Mouse (Mus musculus) macrophage (primary cell): ENCODE data around the gene Aqp2. TPM values are rescaled to one million over a fixed set of nuclear protein-coding genes. Genes with fewer than 3 reads are reported as not detected.

Source experiments
- H3K27ac ChIP-seq: fragments of 350-480 bp; formaldehyde crosslinking; 2 replicates; pipeline ENCODE4 v1.9.0; 2021
- H3K36me3 ChIP-seq: fragments of 350-480 bp; formaldehyde crosslinking; 2 replicates; pipeline ENCODE4 v1.9.0; 2021; ENCODE audit errors: inconsistent target
- H3K4me3 ChIP-seq: fragments of 350-480 bp; formaldehyde crosslinking; 2 replicates; pipeline ENCODE4 v1.9.0; 2021; ENCODE audit errors: inconsistent target
- H3K79me2 ChIP-seq: fragments of 350-480 bp; formaldehyde crosslinking; 2 replicates; pipeline ENCODE4 v1.9.0; 2021; ENCODE audit errors: inconsistent target
- WGBS: methylation state at CpG from one replicate; pipeline ENCODE4 v1.1.7; 2026; ENCODE audit warnings: inconsistent platforms; ENCODE audit not compliant: missing documents; 5-methylcytosine and 5-hydroxymethylcytosine counted together
- polyA plus RNA-seq: library from polyadenylated mRNA; stranded (reverse); fragments of 250-400 nt; gene quantifications from 3 replicates; pipeline ENCODE4 v1.2.4, GENCODE M21; 2018; ENCODE audit warnings: inconsistent platforms

Gene Aqp2
- polyA plus RNA-seq, 1 experiment from 2014 or later: not detected

- Histone ChIP-seq H3K36me3 (no peaks in the 10 kb centered on the region), H3K27ac (no peak overlapping the region), H3K79me2 (no peaks in the 10 kb centered on the region), H3K4me3 (no peak overlapping the region)
- 5% methylated on average over 54 of the region's 54 CpGs for WGBS
These were observed 4.8 kb downstream of the Aqp2 start for GRCm38 (mm10) chr15:99583463-99584344.

DNA sequence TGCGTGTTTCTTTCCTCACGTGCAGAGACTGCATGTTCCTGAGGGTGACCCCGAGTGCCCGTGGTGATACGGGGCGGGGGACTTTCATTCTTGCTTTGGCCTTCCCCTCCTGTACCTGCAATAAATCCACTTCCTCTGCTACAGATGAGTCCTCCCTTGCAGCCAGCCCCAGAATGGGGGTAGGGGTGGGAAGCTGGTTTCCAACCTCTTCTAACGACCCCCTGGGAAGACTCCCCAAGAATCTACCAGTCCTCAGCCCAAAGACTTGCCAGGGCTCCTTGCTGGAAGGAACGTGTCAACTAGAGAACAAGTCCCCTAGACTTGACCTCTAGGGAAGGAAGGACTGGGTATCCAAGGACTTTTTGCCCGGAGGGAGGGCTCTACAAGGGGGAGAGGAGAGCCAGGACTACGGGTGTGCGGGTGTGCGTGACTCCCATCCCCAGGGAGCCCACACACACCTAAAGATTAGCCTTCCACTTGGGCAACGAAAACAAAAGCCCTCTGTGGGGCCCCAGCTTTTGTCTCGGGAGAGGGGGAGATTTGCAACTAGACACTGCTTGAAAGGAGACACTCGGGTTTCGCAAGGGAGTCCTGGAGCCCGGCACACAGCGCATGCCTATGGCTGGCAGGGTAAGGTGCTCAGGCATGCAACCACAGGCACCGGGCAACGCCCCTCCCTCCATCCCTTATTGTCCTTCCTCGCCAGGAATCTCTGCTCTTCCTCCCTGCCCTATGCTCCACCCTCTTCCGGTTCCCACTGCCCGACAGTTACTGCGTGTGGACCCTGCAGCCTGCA is 5.8 kb downstream of the Aqp2 start:
- Histone ChIP-seq H3K79me2 (no peaks in the 10 kb centered on the region), H3K27ac (no peak overlapping the region), H3K36me3 (no peaks in the 10 kb centered on the region), H3K4me3 (no peak overlapping the region; the same call in 1 of the 2 replicates)
- 4% methylated on average over 24 of the region's 24 CpGs for WGBS

DNA sequence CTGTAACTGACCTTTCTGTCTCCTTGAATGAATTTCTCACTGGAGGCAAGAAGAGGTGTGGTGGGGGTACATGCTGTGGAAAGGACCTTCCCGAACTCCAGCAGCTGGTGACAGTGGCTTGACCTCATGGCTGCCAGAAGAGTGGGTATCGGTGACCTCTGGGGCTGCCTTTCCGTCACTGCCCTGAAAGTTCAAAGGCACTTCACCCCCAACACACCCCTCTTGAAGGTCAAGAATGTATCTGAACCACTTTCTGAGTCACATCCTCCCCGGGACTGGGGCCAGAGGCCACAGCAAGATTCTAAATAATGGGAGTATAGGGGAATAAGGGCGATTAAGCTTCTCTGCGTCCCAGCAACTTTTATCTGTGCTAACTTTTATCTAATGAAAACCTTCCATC is 6.9 kb downstream of the Aqp2 start:
- 70% methylated on average over 6 of the region's 6 CpGs for WGBS
- H3K36me3 ChIP-seq: no peaks in the 10 kb centered on the region
- H3K4me3 ChIP-seq: no peak overlapping the region
- H3K79me2 ChIP-seq: no peaks in the 10 kb centered on the region
- no peak overlapping the region for H3K27ac ChIP-seq

- H3K36me3 ChIP-seq: no peaks in the 10 kb centered on the region
- no peak overlapping the region for H3K4me3 ChIP-seq
- no peaks in the 10 kb centered on the region for H3K79me2 ChIP-seq
- WGBS: 89% methylated on average over 2 of the region's 3 CpGs
- no peak overlapping the region for H3K27ac ChIP-seq
These were observed 7.7 kb downstream of the Aqp2 start for GRCm38 (mm10) chr15:99586525-99586924.

GRCm38 (mm10) chr15:99589237-99589636 is 10.4 kb downstream of the Aqp2 start:
- Histone ChIP-seq H3K4me3 (no peak overlapping the region), H3K27ac (no peak overlapping the region), H3K36me3 (no peaks in the 10 kb centered on the region), H3K79me2 (no peaks in the 10 kb centered on the region)
- WGBS: 8% methylated on average over 9 of the region's 9 CpGs

DNA sequence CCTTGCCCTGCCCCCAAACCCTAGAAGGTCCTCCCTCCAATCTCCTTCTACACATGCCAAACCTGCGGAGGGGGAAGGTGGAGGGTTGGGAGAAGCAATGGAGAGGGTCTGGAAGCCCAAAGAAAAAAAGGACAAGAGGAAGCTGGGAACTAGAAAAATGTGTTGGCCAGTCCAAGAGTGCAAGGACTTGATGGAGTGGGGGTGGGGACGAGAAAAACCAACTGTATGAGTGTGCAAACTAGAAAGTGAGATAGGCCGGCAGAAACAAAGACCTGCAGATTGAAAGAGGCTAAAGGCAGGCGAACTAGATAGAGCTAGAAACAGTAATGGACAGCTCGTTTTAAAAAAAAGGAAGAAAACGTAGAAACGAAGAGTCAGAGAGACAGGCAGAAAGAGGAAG is 10.8 kb downstream of the Aqp2 start:
- 22% methylated on average over 7 of the region's 7 CpGs for WGBS
- no peak overlapping the region for H3K4me3 ChIP-seq
- H3K36me3 ChIP-seq: no peaks in the 10 kb centered on the region

DNA sequence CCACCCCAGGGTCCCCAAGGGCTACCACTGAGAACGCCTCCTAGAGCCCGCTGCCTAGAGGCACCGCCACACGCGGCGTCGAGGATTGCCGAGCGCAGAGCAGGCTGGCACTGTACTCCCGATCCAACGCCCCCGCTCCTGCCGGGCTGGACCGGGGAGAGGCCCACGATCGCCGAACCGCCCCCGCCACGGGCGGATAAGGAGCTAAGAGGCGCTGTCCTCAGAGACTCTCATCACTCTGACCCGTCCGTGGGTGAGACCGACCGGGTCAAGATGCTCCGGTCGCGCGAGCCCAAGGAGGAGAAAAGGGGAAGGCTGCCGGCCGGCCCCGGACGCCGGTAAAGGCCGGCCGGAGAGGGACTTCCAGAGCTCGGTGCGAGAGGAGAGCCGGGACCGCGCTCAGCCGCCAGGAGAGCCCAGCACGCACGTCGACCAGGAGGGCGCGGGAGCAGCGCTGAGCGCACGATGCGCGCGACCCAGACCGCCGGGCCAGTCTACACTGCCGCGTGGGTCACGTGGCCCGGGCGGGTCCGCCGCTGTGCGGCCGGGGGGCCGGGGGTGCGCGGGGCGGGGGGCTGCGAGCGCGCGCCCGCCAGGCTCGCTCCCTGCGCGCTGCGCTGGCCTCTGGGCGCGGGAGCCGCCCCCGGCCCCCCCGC is 11.7 kb downstream of the Aqp2 start, which contains the start of gene Aqp5:
TSS of gene Aqp5 (plus strand) at position 354 of the 656 bp plus-strand sequence.
- Histone ChIP-seq H3K36me3 (no peaks in the 10 kb centered on the region), H3K4me3 (no peak within 1 kb of the TSS), H3K79me2 (no peaks in the 10 kb centered on the region), H3K27ac (no peak within 1 kb of the TSS)
- 10% methylated on average over 62 of the region's 83 CpGs for WGBS

More for the DNA sequence above, 10.8 kb downstream of the Aqp2 start:
- Histone ChIP-seq H3K27ac (no peak overlapping the region), H3K79me2 (no peaks in the 10 kb centered on the region)

DNA sequence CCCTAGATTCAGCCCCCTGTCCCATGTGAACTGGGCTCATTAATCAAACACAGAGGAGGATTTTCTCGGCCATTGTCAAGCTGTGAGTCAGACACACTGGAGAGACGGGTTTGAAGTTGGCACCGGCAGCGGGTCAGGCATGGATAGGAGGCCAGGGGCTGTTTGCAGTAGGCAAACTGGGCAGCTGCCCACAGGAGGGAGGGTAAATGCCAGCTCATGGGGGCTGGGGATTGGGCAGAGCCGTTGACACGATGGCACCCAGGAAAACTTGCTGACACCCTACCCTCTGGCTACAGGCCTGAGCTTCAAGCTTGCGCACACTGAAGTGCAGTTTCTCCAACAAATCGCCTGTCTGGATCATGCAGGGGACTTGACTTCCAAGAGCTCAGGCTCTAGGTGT is 13.3 kb downstream of the Aqp2 start:
- Histone ChIP-seq H3K36me3 (no peaks in the 10 kb centered on the region), H3K27ac (no peak overlapping the region), H3K4me3 (no peak overlapping the region), H3K79me2 (no peaks in the 10 kb centered on the region)
- 82% methylated on average over 8 of the region's 8 CpGs for WGBS

GRCm38 (mm10) chr15:99592877-99593276 is 14.0 kb downstream of the Aqp2 start:
- H3K79me2 ChIP-seq: no peaks in the 10 kb centered on the region
- H3K36me3 ChIP-seq: no peaks in the 10 kb centered on the region
- 64% methylated on average over 3 of the region's 5 CpGs for WGBS
- H3K27ac ChIP-seq: no peak overlapping the region
- H3K4me3 ChIP-seq: no peak overlapping the region

GRCm38 (mm10) chr15:99594951-99595350 is 16.1 kb downstream of the Aqp2 start:
- Histone ChIP-seq H3K36me3 (no peaks in the 10 kb centered on the region), H3K27ac (no peak overlapping the region), H3K4me3 (no peak overlapping the region), H3K79me2 (no peaks in the 10 kb centered on the region)
- WGBS: 76% methylated on average over 10 of the region's 10 CpGs

- no peaks in the 10 kb centered on the region for H3K36me3 ChIP-seq
- no peak overlapping the region for H3K27ac ChIP-seq
- no peaks in the 10 kb centered on the region for H3K79me2 ChIP-seq
- WGBS: 0% methylated on average over 7 of the region's 7 CpGs
- no peak overlapping the region for H3K4me3 ChIP-seq
These were observed 17.3 kb downstream of the Aqp2 start for GRCm38 (mm10) chr15:99596056-99596687.

GRCm38 (mm10) chr15:99596841-99597240 is 18.0 kb downstream of the Aqp2 start:
- no peak overlapping the region for H3K27ac ChIP-seq
- no peak overlapping the region for H3K4me3 ChIP-seq
- no peaks in the 10 kb centered on the region for H3K36me3 ChIP-seq
- WGBS: 64% methylated on average over 7 of the region's 7 CpGs
- no peaks in the 10 kb centered on the region for H3K79me2 ChIP-seq

DNA sequence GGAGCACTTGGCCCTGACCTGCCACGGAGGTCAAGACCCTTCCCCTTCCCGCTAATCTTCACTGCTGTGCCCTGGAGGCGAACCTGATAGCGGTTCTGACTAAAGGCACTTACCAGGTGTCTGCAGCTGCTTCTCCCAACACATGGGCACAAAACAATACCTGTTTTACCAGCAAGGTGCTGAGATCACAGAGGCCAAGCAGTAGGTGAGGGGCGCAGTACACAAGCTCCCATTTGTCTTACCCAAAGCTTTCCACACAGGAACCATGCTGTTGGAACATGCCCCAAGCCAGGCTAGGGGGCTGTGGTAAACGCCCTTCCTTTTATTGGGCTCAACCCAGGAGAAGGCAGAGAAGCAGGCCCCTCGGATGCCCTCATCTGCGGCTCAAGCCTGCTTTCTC is 18.7 kb downstream of the Aqp2 start:
- Histone ChIP-seq H3K36me3 (no peaks in the 10 kb centered on the region), H3K4me3 (no peak overlapping the region), H3K79me2 (no peaks in the 10 kb centered on the region), H3K27ac (no peak overlapping the region)
- 74% methylated on average over 8 of the region's 8 CpGs for WGBS
